Mouse (Mus musculus): ENCODE data around the gene BC030867. TPM values are rescaled to one million over a fixed set of nuclear protein-coding genes. Genes with fewer than 3 reads are reported as not detected.
"Not testable (repeated sequence)": the region's sequence is repeated elsewhere in the genome, so short reads cannot be mapped to it uniquely, and the experiment has no call there.

BC030867 gene
- polyA plus RNA-seq, 1 experiment from 2014 or later, result 6.8 TPM

DNA sequence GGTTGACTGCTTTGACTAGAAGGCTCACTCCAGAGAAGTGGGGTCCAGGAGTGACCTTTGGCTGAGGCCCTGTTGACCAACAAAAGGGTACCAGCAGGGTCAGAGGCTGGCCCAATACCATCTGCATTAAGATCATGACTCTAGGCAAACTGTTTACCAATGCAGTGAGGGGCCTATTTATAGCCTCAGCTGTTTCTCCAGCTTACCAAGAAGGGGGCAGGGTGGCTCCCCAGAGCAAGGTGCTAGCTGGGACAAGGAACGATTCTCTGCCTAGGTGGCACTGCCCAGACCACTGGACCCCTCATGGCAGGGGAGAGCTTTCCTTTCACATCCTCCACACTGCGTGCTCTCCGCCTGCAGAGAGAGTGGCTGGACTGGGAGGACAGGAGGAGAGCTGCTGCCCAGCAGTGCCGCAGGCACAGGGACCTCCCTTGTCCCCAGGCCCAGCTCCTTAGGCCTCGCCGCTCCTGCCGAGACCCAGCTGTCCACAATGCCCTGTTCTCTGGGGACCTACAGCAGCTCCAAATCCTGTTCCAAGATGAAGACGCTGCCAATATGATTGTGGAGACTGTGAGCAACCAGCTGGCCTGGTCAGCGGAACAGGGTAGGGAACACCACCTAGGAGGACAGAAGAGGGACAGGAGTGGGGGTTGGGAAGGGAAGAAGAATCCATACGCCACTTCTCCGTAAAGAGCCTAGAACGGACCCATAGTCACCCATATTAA, 20.0 kb downstream of the BC030867 start, which contains the start of gene Asb16:
Asb16 (plus strand) TSS at position 224 of the 725 bp plus-strand sequence.
- TF ChIP-seq CTCF (IDR thresholded peaks at IDR 0.05), result no peak
- POLR2A ChIA-PET, result interaction anchor here (0.5 to 0.6 kb wide), 2 partner anchors 18 to 85 kb away, joined by 3 to 4 read pairs; no protein-coding TSS in a partner anchor
- CTCF ChIA-PET, result interaction anchor here (0.6 to 3.8 kb wide), 3 partner anchors 20 to 39 kb away, joined by 3 to 15 read pairs (median 4); partner anchors contain the start of genes BC030867 and Hdac5

DNA sequence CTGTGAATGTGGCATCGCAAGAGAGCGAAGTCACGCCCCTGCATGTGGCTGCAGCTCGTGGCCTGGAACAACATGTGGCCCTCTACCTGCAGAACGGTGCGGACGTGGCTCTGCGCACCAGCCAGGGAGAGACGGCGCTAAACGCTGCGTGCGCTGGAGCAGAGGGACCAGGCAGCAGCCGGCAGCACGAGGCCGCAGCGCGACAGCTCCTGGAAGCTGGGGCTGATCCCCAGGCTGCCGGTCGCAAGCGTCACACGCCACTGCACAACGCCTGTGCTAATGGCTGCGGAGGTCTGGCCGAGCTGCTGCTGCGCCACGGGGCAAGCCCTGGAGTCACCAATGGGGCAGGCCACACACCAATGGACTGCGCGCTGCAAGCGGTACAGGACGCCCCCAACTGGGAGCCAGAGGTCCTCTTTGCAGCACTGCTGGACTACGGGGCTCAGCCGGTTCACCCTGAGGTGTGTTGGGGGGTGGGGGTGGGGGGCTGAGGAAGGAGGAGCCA, 27.8 kb downstream of the BC030867 start:
- POLR2A ChIA-PET, result no interaction called here
- no peak for ATAC-seq
- DNase-seq (ENCODE audit: low read depth, low spot score), result no peak
- TF ChIP-seq CTCF (IDR thresholded peaks at IDR 0.05), result no peak
- H3K27me3 ChIP-seq, result peaks cover 13% of the 10 kb centered on the region
- in situ Hi-C loops (cut with MboI; ENCODE audit: low pct_unique_long_range_greater_than_20kb), result loop anchor here (5.0 kb wide), 1 partner anchor 84 kb away; no protein-coding TSS in a partner anchor
- CTCF ChIA-PET, result interaction anchor here (1.1 to 1.8 kb wide), 4 partner anchors 9 to 82 kb away, joined by 3 to 6 read pairs (median 5); partner anchors contain the start of gene BC030867

More for the DNA sequence above, 20.0 kb downstream of the BC030867 start, which contains the start of gene Asb16:
- H3K27me3 ChIP-seq, result peaks cover 8% of the 10 kb centered on the region
- no peak for DNase-seq (ENCODE audit: low read depth, low spot score)
- in situ Hi-C loops (cut with MboI; ENCODE audit: low pct_unique_long_range_greater_than_20kb), result no loop called here
- no peak for ATAC-seq

DNA sequence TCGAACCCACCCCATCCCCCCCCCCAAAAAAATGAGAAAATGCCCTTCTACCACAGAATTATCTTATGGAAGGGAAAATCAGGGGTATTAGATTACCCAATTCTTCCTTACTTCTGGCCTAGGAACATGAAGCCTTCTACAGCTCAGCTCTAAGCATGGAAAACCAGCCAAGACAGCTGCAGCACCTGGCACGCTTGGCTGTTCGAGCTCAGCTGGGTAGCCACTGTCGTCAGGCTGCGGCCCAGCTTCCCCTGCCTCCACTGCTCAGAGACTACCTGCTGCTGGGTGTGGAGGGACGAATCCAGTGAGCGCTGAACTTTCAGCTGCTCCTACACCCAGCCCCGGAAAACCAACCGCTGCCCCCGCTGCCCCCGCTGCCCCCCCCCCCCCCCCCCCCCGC, 29.1 kb downstream of the BC030867 start:
- in situ Hi-C loops (cut with MboI; ENCODE audit: low pct_unique_long_range_greater_than_20kb), result loop anchor here (5.0 kb wide), 1 partner anchor 85 kb away; no protein-coding TSS in a partner anchor
- POLR2A ChIA-PET, result interaction anchor here (0.6 kb wide), 1 partner anchor 1419 kb away, joined by 3 read pairs; no protein-coding TSS in a partner anchor
- DNase-seq (ENCODE audit: low read depth, low spot score), result no peak
- peaks cover 9% of the 10 kb centered on the region for H3K27me3 ChIP-seq
- CTCF ChIA-PET, result interaction anchor here (1.4 kb wide), 1 partner anchor 157 kb away, joined by 3 read pairs; no protein-coding TSS in a partner anchor
- no peak for ATAC-seq
- no peak for TF ChIP-seq CTCF (IDR thresholded peaks at IDR 0.05)

- ATAC-seq, result no peak
- CTCF ChIA-PET, result no interaction called here
Observed at GRCm38 (mm10) chr11:102279595-102279994, 30.9 kb downstream of the BC030867 start.

GRCm38 (mm10) chr11:102280267-102280666, 31.6 kb downstream of the BC030867 start:
- DNase-seq (ENCODE audit: low read depth, low spot score); H3K27me3 ChIP-seq; ATAC-seq; in situ Hi-C loops (cut with MboI; ENCODE audit: low pct_unique_long_range_greater_than_20kb); CTCF ChIA-PET: not testable (repeated sequence)
- POLR2A ChIA-PET, result interaction anchor here (1.5 kb wide), 1 partner anchor 13 kb away, joined by 4 read pairs; no protein-coding TSS in a partner anchor

More at GRCm38 (mm10) chr11:102279595-102279994, 30.9 kb downstream of the BC030867 start:
- H3K27me3 ChIP-seq, result peaks cover 3% of the 10 kb centered on the region
- DNase-seq (ENCODE audit: low read depth, low spot score), result no peak
- no peak for TF ChIP-seq CTCF (IDR thresholded peaks at IDR 0.05)
- in situ Hi-C loops (cut with MboI; ENCODE audit: low pct_unique_long_range_greater_than_20kb), result loop anchor here (5.0 kb wide), 1 partner anchor 87 kb away; no protein-coding TSS in a partner anchor
- POLR2A ChIA-PET, result interaction anchor here (1.5 kb wide), 1 partner anchor 12 kb away, joined by 4 read pairs; no protein-coding TSS in a partner anchor

DNA sequence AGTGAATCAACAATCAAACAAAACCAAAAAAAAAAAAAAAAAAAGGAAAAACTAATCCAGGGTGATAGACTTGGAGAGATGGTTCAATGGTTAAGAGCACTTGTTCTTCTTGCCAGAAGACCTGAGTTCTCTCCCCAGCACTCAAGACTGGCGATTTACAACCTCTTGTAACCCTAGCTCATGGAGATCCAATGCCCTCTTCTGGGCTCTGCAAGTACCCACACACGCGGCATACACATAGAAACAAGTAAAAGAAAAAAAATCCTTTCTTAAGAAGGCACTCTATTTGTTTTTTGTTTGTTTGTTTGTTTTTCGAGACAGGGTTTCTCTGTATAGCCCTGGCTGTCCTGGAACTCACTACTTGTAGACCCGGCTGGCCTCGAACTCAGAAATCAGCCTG, 35.2 kb downstream of the BC030867 start:
- in situ Hi-C loops (cut with MboI; ENCODE audit: low pct_unique_long_range_greater_than_20kb), result no loop called here
- DNase-seq (ENCODE audit: low read depth, low spot score), result no peak
- no peaks in the 10 kb centered on the region for H3K27me3 ChIP-seq
- ChIA-PET CTCF (interaction anchor here (0.9 to 3.0 kb wide), 3 partner anchors 39 to 61 kb away, joined by 3 to 8 read pairs (median 4); no protein-coding TSS in a partner anchor), POLR2A (interaction anchor here (0.6 to 0.7 kb wide), 3 partner anchors 14 to 213 kb away, joined by 3 read pairs; no protein-coding TSS in a partner anchor)
- TF ChIP-seq CTCF (IDR thresholded peaks at IDR 0.05), result no peak
- ATAC-seq, result no peak

- in situ Hi-C loops (cut with MboI; ENCODE audit: low pct_unique_long_range_greater_than_20kb), result no loop called here
- DNase-seq (ENCODE audit: low read depth, low spot score) (peak; percentile 97), ATAC-seq (peak; percentile 61)
- TF ChIP-seq CTCF (IDR thresholded peaks at IDR 0.05), result no peak
- ChIA-PET POLR2A (interaction anchor here (0.6 to 1.2 kb wide), 5 partner anchors 10 to 212 kb away, joined by 3 to 6 read pairs (median 5); partner anchors contain the start of gene Slc25a39), CTCF (interaction anchor here (0.9 to 3.0 kb wide), 3 partner anchors 40 to 61 kb away, joined by 3 to 8 read pairs (median 4); no protein-coding TSS in a partner anchor)
- no peaks in the 10 kb centered on the region for H3K27me3 ChIP-seq
Observed at GRCm38 (mm10) chr11:102284501-102285094, 35.9 kb downstream of the BC030867 start, which contains the start of gene Tmub2. Tmub2 (plus strand) TSS chr11:102284931.

GRCm38 (mm10) chr11:102285095-102285834, 36.6 kb downstream of the BC030867 start:
- in situ Hi-C loops (cut with MboI; ENCODE audit: low pct_unique_long_range_greater_than_20kb), result no loop called here
- peak; percentile 35 for ATAC-seq
- POLR2A ChIA-PET, result interaction anchor here (0.6 to 1.2 kb wide), 4 partner anchors 9 to 211 kb away, joined by 3 to 6 read pairs (median 4); partner anchors contain the start of gene Slc25a39
- CTCF ChIA-PET, result interaction anchor here (0.9 to 3.0 kb wide), 4 partner anchors 40 to 129 kb away, joined by 3 to 8 read pairs (median 4); partner anchors contain the start of gene Tmem101
- no peaks in the 10 kb centered on the region for H3K27me3 ChIP-seq
- no peak for TF ChIP-seq CTCF (IDR thresholded peaks at IDR 0.05)
- DNase-seq (ENCODE audit: low read depth, low spot score), result no peak

- no peak for ATAC-seq
- CTCF ChIA-PET, result interaction anchor here (1.4 kb wide), 1 partner anchor 8 kb away, joined by 4 read pairs; no protein-coding TSS in a partner anchor
- POLR2A ChIA-PET, result interaction anchor here (0.9 to 1.0 kb wide), 2 partner anchors 10 to 148 kb away, joined by 3 to 8 read pairs; no protein-coding TSS in a partner anchor
- no peaks in the 10 kb centered on the region for H3K27me3 ChIP-seq
- no peak for DNase-seq (ENCODE audit: low read depth, low spot score)
- TF ChIP-seq CTCF (IDR thresholded peaks at IDR 0.05), result no peak
- in situ Hi-C loops (cut with MboI; ENCODE audit: low pct_unique_long_range_greater_than_20kb), result no loop called here
Observed at GRCm38 (mm10) chr11:102287485-102287884, 38.8 kb downstream of the BC030867 start.
